Mouse (Mus musculus) embryonic facial prominence, embryonic 11.5 days (tissue): ENCODE results near the gene 4933434E20Rik. TPM values are rescaled to one million over a fixed set of nuclear protein-coding genes. Genes with fewer than 3 reads are reported as not detected.

ENCODE experiments used
- microRNA counts: library from miRNA; unstranded; fragments of <30 nt; microRNA quantifications from one replicate; lab custom pipeline; 2016
- microRNA-seq: library from miRNA; unstranded; fragments of <30 nt; microRNA quantifications from one replicate; pipeline ENCODE4, GENCODE M21; 2016; ENCODE audit warnings: borderline number of aligned reads
- polyA plus RNA-seq: library from polyadenylated mRNA; unstranded; fragments of >200 nt; fragmentation: Nextera tagmentation; extraction: Ambion mirVana; gene quantifications from 2 replicates; pipeline ENCODE4 v1.2.1, GENCODE M21; 2014

The 4933434E20Rik gene
- polyA plus RNA-seq, 1 experiment from 2014 or later, result 176 TPM

MicroRNA genes within 50 kb of the gene (microRNA counts, 519-probe panel; counts per million panel counts)
- microRNA mmu-miR-190b (lab: Ali Mortazavi, UCI), result 3,973 counts per million, percentile 60 among the panel's probes with 10 or more counts

Small RNA genes lying within 50 kb of the gene (microRNA-seq; reads per million reads assigned to microRNA genes)
- gene Mir190b (26.8 reads per million, percentile 24 among the genes with 10 or more reads in this experiment), gene Mir7669 (1.4 reads per million)

Other genes starting within 250 kb of the 4933434E20Rik start
- gene She, start 220.3 kb upstream of the 4933434E20Rik start, polyA plus RNA-seq, result 2.7 and 3.2 TPM in 2 replicates
- 0.15 and 0.21 TPM in 2 replicates for gene Il6ra, start 138.4 kb upstream of the 4933434E20Rik start, polyA plus RNA-seq
- 10.6 and 10.7 TPM in 2 replicates for gene Atp8b2, start 88.1 kb upstream of the 4933434E20Rik start, polyA plus RNA-seq
- 201 and 207 TPM in 2 replicates for gene Hax1, start 52.9 kb upstream of the 4933434E20Rik start, polyA plus RNA-seq
- gene Ubap2l, start 992 bp downstream of the 4933434E20Rik start, polyA plus RNA-seq, result 221 and 227 TPM in 2 replicates
- gene Tpm3, start 21.0 kb downstream of the 4933434E20Rik start, polyA plus RNA-seq, result 551 and 574 TPM in 2 replicates
- gene Nup210l, start 52.5 kb downstream of the 4933434E20Rik start, polyA plus RNA-seq, result 0.42 and 0.45 TPM in 2 replicates
- gene Rps27, start 162.0 kb downstream of the 4933434E20Rik start, polyA plus RNA-seq, result 1,115 and 1,319 TPM in 2 replicates
- 13.2 and 14.7 TPM in 2 replicates for gene Rab13, start 162.1 kb downstream of the 4933434E20Rik start, polyA plus RNA-seq
- gene Jtb, start 180.0 kb downstream of the 4933434E20Rik start, polyA plus RNA-seq, result 94.4 and 103 TPM in 2 replicates
- 7.7 and 9.9 TPM in 2 replicates for gene Creb3l4, start 191.9 kb downstream of the 4933434E20Rik start, polyA plus RNA-seq
- 48.7 and 49.1 TPM in 2 replicates for gene Slc39a1, start 196.5 kb downstream of the 4933434E20Rik start, polyA plus RNA-seq
- 10.8 and 12.5 TPM in 2 replicates for gene Crtc2, start 202.5 kb downstream of the 4933434E20Rik start, polyA plus RNA-seq
- gene Dennd4b, start 213.5 kb downstream of the 4933434E20Rik start, polyA plus RNA-seq, result 2.6 and 2.9 TPM in 2 replicates
- gene Gatad2b, start 241.5 kb downstream of the 4933434E20Rik start, polyA plus RNA-seq, result 12.6 TPM in 2 replicates